Mouse (Mus musculus) gastrocnemius, postnatal 10 days (tissue): ENCODE data around the gene Map2k2. TPM values are rescaled to one million over a fixed set of nuclear protein-coding genes. Genes with fewer than 3 reads are reported as not detected.
A peak's percentile ranks its signal among the peaks of the same experiment; 100 is the strongest.

Source experiments
- DNase-seq: peaks from one replicate; pipeline ENCODE4 v3.0.0; 2021; ENCODE audit warnings: mixed read lengths
- total RNA-seq, 2 experiments: library from RNA; stranded (reverse); gene quantifications; 2 replicates each; pipeline ENCODE4 v1.2.3; 2021

Map2k2 gene
- total RNA-seq, 2 experiments from 2014 or later = 170 to 177 TPM

GRCm38 (mm10) chr10:81094931-81095678 is 10.6 kb upstream of the Map2k2 start:
- no peak for DNase-seq

- DNase-seq = peak; percentile 90
Measured at GRCm38 (mm10) chr10:81106113-81106721, 502 bp downstream of the Map2k2 start.

- DNase-seq = no peak
Measured at GRCm38 (mm10) chr10:81112946-81113345, 7.2 kb downstream of the Map2k2 start.

GRCm38 (mm10) chr10:81119625-81120024 is 13.9 kb downstream of the Map2k2 start:
- DNase-seq = no peak

GRCm38 (mm10) chr10:81120650-81121049 is 14.9 kb downstream of the Map2k2 start:
- peak; percentile 48 for DNase-seq

- no peak for DNase-seq
Measured at GRCm38 (mm10) chr10:81122889-81123288, 17.2 kb downstream of the Map2k2 start.

- no peak for DNase-seq
Measured at GRCm38 (mm10) chr10:81123500-81123899, 17.8 kb downstream of the Map2k2 start.

- peak; percentile 63 for DNase-seq
Measured at GRCm38 (mm10) chr10:81134181-81134587, 28.5 kb downstream of the Map2k2 start.

- peak; percentile 48 for DNase-seq
Measured at GRCm38 (mm10) chr10:81134966-81135681, 29.4 kb downstream of the Map2k2 start, which contains the start of gene Zbtb7a. Gene Zbtb7a (plus strand): TSS chr10:81135220.

GRCm38 (mm10) chr10:81135831-81136705 is 30.4 kb downstream of the Map2k2 start:
- DNase-seq = peak; percentile 73

GRCm38 (mm10) chr10:81136706-81137231 is 31.1 kb downstream of the Map2k2 start:
- peak; percentile 86 for DNase-seq

GRCm38 (mm10) chr10:81137252-81138130 is 31.8 kb downstream of the Map2k2 start:
- peak; percentile 100 for DNase-seq

GRCm38 (mm10) chr10:81138131-81138782 is 32.5 kb downstream of the Map2k2 start:
- peak; percentile 57 for DNase-seq

- no peak for DNase-seq
Measured at GRCm38 (mm10) chr10:81138821-81139528, 33.3 kb downstream of the Map2k2 start.

- DNase-seq = no peak
Measured at GRCm38 (mm10) chr10:81139529-81139846, 33.8 kb downstream of the Map2k2 start.

- no peak for DNase-seq
Measured at GRCm38 (mm10) chr10:81140005-81140404, 34.3 kb downstream of the Map2k2 start.

- DNase-seq = no peak
Measured at GRCm38 (mm10) chr10:81140717-81141454, 35.2 kb downstream of the Map2k2 start.

- no peak for DNase-seq
Measured at GRCm38 (mm10) chr10:81141455-81142210, 35.9 kb downstream of the Map2k2 start.
